Mouse (Mus musculus) ES-Bruce4 (cell line): ENCODE results near the gene Pex26. TPM values are rescaled to one million over a fixed set of nuclear protein-coding genes. Genes with fewer than 3 reads are reported as not detected.

Source experiments
- H3K27ac ChIP-seq: 2 replicates; pipeline ENCODE4 v1.5.1; 2012; ENCODE audit warnings: low read length, inconsistent platforms; ENCODE audit not compliant: insufficient read depth
- H3K27me3 ChIP-seq: 2 replicates; pipeline ENCODE4 v1.6.1; 2012; ENCODE audit warnings: mild to moderate bottlenecking, low read length, inconsistent platforms; ENCODE audit not compliant: control insufficient read depth, poor library complexity, insufficient read depth, severe bottlenecking
- H3K36me3 ChIP-seq: 2 replicates; pipeline ENCODE4 v1.6.1; 2012; ENCODE audit warnings: inconsistent platforms, mild to moderate bottlenecking, low read length, moderate library complexity; ENCODE audit not compliant: control insufficient read depth, poor library complexity, insufficient read depth, severe bottlenecking
- H3K4me1 ChIP-seq: one replicate; pipeline ENCODE4 v1.8.1; 2011; ENCODE audit warnings: low read length; ENCODE audit not compliant: control insufficient read depth, insufficient read depth
- H3K4me3 ChIP-seq: 2 replicates; pipeline ENCODE4 v1.5.1; 2011; ENCODE audit warnings: low read depth, mild to moderate bottlenecking, low read length
- H3K9ac ChIP-seq: 2 replicates; pipeline ENCODE4 v1.6.1; 2012; ENCODE audit warnings: low read depth, mild to moderate bottlenecking, inconsistent platforms; ENCODE audit not compliant: poor library complexity, severe bottlenecking
- H3K9me3 ChIP-seq: replicated peaks from 2 replicates; pipeline ENCODE4 v1.6.1; 2012; ENCODE audit warnings: mild to moderate bottlenecking, low read length, inconsistent platforms; ENCODE audit not compliant: control insufficient read depth, poor library complexity, insufficient read depth, severe bottlenecking
- CTCF ChIP-seq: IDR thresholded peaks from one replicate; pipeline ENCODE4 v1.8.1; 2011; ENCODE audit warnings: low read depth, low read length
- EP300 ChIP-seq: IDR thresholded peaks from 2 replicates; pipeline ENCODE4 v1.6.1; 2011; ENCODE audit warnings: low read depth, low read length; ENCODE audit not compliant: insufficient read depth
- POLR2A ChIP-seq: IDR thresholded peaks from one replicate; pipeline ENCODE4 v1.8.1; 2011; ENCODE audit warnings: low read length; ENCODE audit not compliant: insufficient read depth
- polyA plus RNA-seq: library from polyadenylated mRNA; stranded (reverse); fragments of >200 nt; gene quantifications from 2 replicates; pipeline ENCODE4 v1.2.4, GENCODE M21; 2011; ENCODE audit warnings: low read depth; ENCODE audit not compliant: missing spikeins, insufficient read depth, insufficient read length

Gene Pex26
- polyA plus RNA-seq, 1 experiment, result 10.7 TPM

DNA sequence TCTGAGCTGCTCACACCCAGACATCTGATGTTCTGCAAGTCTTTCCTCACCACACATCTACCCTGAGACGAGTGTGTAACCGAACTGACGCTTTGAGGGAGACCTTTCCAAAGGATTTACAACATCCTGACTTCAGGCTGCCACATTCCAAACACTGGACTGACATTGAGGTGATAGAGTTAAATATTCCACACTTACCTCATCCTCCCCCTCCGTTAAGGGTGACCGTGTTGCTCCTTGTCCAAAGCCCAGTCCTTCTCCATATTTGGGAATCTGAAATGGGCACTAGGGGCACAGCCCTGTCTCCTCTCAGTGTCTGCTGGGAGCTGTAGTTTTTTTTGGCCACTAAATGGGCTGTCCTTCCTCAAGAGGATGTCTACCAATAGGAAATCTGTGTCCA, 10.0 kb upstream of the Pex26 start:
- TF ChIP-seq CTCF (no peak), POLR2A (no peak), EP300 (no peak)
- H3K9ac ChIP-seq, result no peak overlapping the region
- H3K4me3 ChIP-seq, result no peak overlapping the region

DNA sequence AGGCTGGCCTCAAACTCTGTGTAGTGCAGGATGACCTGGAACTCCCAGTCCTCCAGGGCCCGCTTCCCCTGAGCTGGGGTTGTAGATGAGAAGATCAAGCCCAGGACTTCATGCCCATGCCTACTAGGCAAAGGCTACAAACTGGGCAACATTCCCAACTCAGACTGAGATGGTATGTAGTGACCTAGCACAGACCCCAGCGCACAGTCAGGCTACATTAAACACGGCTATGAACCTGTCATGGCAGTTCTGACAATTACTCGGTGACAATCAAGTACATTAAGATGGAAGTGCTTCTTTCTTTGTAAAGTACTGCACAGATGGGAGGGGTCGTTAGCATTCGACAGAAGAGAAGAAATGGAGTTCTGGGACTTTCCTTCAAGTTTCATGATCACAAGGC, 8.7 kb upstream of the Pex26 start:
- H3K9ac ChIP-seq, result no peak overlapping the region
- H3K4me1 ChIP-seq, result peaks cover 3% of the 10 kb centered on the region
- H3K27me3 ChIP-seq, result no peaks in the 10 kb centered on the region
- H3K9me3 ChIP-seq, result no peaks in the 10 kb centered on the region
- H3K36me3 ChIP-seq, result no peaks in the 10 kb centered on the region
- no peak for TF ChIP-seq CTCF
- no peak for TF ChIP-seq POLR2A
- TF ChIP-seq EP300, result no peak
- H3K4me3 ChIP-seq, result no peak overlapping the region
- H3K27ac ChIP-seq, result no peak overlapping the region

More for the DNA sequence above, 10.0 kb upstream of the Pex26 start:
- no peaks in the 10 kb centered on the region for H3K36me3 ChIP-seq
- peaks cover 3% of the 10 kb centered on the region for H3K4me1 ChIP-seq
- H3K9me3 ChIP-seq, result no peaks in the 10 kb centered on the region
- no peak overlapping the region for H3K27ac ChIP-seq
- H3K27me3 ChIP-seq, result no peaks in the 10 kb centered on the region

DNA sequence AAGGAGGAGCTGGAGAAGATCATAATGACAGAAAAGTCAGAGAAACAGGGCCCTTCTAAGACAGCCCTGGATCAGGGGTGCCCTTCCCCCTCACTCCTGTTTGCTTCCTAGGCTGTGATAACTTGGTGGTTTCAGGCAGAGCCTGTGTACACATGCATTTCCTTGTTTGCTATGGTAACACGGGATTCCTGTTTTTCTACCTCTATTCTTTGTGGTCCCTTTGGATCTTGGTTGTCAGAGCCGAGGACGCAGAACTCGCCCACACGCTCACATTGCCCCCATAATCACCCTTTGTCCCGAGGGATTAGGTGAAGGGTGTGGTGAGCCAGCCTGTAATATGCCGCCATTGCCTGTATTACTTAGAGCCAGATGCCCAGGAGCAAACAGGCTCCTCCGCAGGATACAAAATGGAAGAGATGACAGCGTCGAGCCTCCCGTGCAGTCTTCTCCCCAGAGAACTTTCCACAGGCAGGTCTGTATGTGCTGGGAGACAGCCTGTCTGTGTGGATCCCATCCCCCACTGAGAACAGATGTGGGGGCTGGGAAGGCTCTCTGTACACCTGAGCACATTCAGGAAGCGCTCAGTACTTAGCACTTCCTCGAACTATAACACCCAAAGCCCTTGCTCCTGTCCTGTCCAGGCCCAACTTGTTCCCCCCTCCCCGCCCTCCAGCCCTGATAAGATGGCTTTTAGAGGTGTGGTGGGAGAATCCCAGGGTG, 7.3 kb upstream of the Pex26 start:
- Histone ChIP-seq H3K27me3 (no peaks in the 10 kb centered on the region), H3K4me3 (no peak overlapping the region), H3K27ac (no peak overlapping the region), H3K9ac (no peak overlapping the region), H3K9me3 (no peaks in the 10 kb centered on the region), H3K36me3 (no peaks in the 10 kb centered on the region), H3K4me1 (peaks cover 3% of the 10 kb centered on the region)
- no peak for TF ChIP-seq CTCF
- TF ChIP-seq EP300, result no peak
- no peak for TF ChIP-seq POLR2A

DNA sequence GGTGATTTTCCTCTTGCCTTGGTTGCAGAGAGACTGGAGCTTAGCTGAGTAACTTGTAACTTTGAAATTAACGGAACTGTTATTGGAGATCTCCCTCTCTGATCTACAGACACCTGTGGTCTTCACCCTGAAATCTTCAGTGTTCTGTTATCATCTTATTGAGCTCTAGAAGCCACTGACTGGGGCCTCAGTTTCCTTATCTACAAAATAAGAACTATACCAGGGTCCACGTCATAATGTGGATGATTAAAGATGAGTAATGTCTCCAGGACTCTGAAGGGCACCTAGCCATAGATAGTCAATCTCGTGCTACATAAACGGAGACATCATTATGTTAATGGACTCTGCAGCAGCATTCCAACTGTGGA, 6.8 kb upstream of the Pex26 start:
- H3K27ac ChIP-seq, result no peak overlapping the region
- no peaks in the 10 kb centered on the region for H3K27me3 ChIP-seq
- H3K9me3 ChIP-seq, result no peaks in the 10 kb centered on the region
- TF ChIP-seq POLR2A, result no peak
- no peak for TF ChIP-seq CTCF
- H3K4me1 ChIP-seq, result peaks cover 3% of the 10 kb centered on the region
- no peak overlapping the region for H3K9ac ChIP-seq
- H3K4me3 ChIP-seq, result no peak overlapping the region
- H3K36me3 ChIP-seq, result no peaks in the 10 kb centered on the region

DNA sequence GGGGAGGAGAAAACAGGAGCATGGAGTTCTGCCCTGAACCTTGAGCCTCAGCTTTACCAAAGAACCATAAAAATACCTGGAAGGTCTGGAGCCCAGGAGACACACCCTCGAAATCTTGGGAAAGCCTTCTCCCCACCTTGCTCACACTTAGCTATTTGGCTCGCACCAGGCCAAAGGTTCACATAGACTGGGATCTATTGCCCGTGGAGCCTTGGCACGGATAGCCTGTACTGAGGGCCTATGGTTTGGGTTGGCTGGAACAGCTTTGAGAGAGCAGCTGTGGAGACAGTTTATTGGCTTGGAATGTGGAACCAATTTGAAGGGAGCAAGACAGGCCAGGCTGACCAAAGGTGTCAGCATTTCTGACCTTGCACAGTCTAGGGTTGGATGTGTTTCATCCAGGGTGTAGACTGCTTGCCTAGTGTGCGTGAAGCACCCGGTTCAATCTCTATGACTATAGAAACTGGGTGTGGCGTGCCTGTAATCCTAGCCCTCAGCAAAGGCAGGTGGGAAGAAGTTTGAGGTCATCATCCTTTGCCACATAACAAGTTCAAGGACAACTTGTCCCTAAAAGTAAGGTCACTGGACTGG, 6.3 kb upstream of the Pex26 start:
- H3K9ac ChIP-seq, result no peak overlapping the region
- no peak overlapping the region for H3K4me3 ChIP-seq
- TF ChIP-seq POLR2A (no peak), EP300 (no peak), CTCF (no peak)
- H3K27ac ChIP-seq, result no peak overlapping the region
- H3K36me3 ChIP-seq, result no peaks in the 10 kb centered on the region
- no peaks in the 10 kb centered on the region for H3K9me3 ChIP-seq
- H3K4me1 ChIP-seq, result peaks cover 3% of the 10 kb centered on the region
- H3K27me3 ChIP-seq, result no peaks in the 10 kb centered on the region

DNA sequence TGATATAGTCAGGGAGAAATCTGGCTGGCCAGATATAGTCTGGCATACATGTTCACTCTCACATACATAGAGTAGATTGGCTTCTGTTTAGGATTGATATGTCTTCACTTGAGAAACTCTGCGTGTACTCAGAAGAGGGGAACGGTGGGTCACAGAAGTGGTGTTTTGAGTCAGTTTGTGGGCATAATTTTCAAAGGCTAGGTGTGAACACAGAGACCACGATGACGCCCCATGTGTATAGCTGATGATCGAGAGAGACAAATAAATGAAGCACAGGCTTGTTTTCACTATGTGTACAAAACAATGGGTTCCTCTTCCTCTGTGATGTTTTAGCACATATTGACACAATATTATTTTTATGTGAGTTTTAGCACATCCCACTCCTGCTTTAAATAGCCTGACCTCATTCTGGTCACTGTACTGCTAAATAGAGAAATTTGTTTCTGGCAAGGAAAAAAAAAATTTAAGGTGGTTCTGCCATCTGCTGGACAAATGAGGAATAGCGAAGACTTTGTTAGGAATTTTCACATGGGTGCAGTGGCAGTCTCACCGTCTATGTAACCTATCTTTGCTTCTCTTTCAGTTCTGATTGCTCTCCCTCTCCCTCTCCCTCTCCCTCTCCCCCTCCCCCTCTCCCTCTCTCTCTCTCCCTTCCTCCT, 4.6 kb upstream of the Pex26 start:
- Histone ChIP-seq H3K4me3 (no peak overlapping the region), H3K27ac (no peak overlapping the region), H3K27me3 (no peaks in the 10 kb centered on the region), H3K36me3 (no peaks in the 10 kb centered on the region), H3K9me3 (no peaks in the 10 kb centered on the region), H3K4me1 (peaks cover 3% of the 10 kb centered on the region), H3K9ac (no peak overlapping the region)
- no peak for TF ChIP-seq CTCF
- TF ChIP-seq POLR2A, result no peak
- TF ChIP-seq EP300, result no peak
